Mouse (Mus musculus) ES-Bruce4 (cell line): ENCODE measurements around the gene Il4ra.

Source experiments
- EP300 ChIP-seq: IDR thresholded peaks from 2 replicates; pipeline ENCODE4 v1.6.1; 2011; ENCODE audit warnings: low read depth, low read length; ENCODE audit not compliant: insufficient read depth
- POLR2A ChIP-seq: IDR thresholded peaks from one replicate; pipeline ENCODE4 v1.8.1; 2011; ENCODE audit warnings: low read length; ENCODE audit not compliant: insufficient read depth

GRCm38 (mm10) chr7:125601821-125602448, 50.0 kb downstream of the Il4ra start:
- TF ChIP-seq EP300 (no peak), POLR2A (no peak)
